Mouse (Mus musculus) G1E-ER4 (cell line): ENCODE measurements around the gene Tfpt. TPM values are rescaled to one million over a fixed set of nuclear protein-coding genes. Genes with fewer than 3 reads are reported as not detected.

Experiments
- GATA1 ChIP-seq: IDR thresholded peaks from one replicate; pipeline ENCODE4 v1.8.0; 2012; ENCODE audit warnings: low read length, inconsistent platforms
- polyA plus RNA-seq: library from polyadenylated mRNA; stranded (reverse); fragments of >175 nt; gene quantifications from 2 replicates; pipeline ENCODE4 v1.2.3, GENCODE M21; 2012

The Tfpt gene
- polyA plus RNA-seq, 1 experiment, result 88.2 TPM

GRCm38 (mm10) chr7:3643843-3644242 lies 14.1 kb upstream of the Tfpt start:
- no peak for TF ChIP-seq GATA1

GRCm38 (mm10) chr7:3643412-3643811 lies 13.7 kb upstream of the Tfpt start:
- TF ChIP-seq GATA1, result no peak

- TF ChIP-seq GATA1, result no peak
Observed at GRCm38 (mm10) chr7:3630478-3630815, 718 bp upstream of the Tfpt start.

- no peak for TF ChIP-seq GATA1
Observed at GRCm38 (mm10) chr7:3629030-3629429, 699 bp downstream of the Tfpt start.

- no peak for TF ChIP-seq GATA1
Observed at GRCm38 (mm10) chr7:3617242-3617995, 12.3 kb downstream of the Tfpt start, which contains the start of gene Ndufa3. Ndufa3 (plus strand) TSS chr7:3617373.

GRCm38 (mm10) chr7:3616389-3617241 lies 13.1 kb downstream of the Tfpt start:
- no peak for TF ChIP-seq GATA1

GRCm38 (mm10) chr7:3616057-3616388 lies 13.7 kb downstream of the Tfpt start, which contains the start of gene Oscar:
Oscar (minus strand) TSS chr7:3616157.
- no peak for TF ChIP-seq GATA1

- TF ChIP-seq GATA1, result no peak
Observed at GRCm38 (mm10) chr7:3614021-3614420, 15.7 kb downstream of the Tfpt start.

- no peak for TF ChIP-seq GATA1
Observed at GRCm38 (mm10) chr7:3611006-3611405, 18.7 kb downstream of the Tfpt start.

GRCm38 (mm10) chr7:3610437-3610836 lies 19.3 kb downstream of the Tfpt start:
- no peak for TF ChIP-seq GATA1

- TF ChIP-seq GATA1, result no peak
Observed at GRCm38 (mm10) chr7:3609082-3609481, 20.6 kb downstream of the Tfpt start.

GRCm38 (mm10) chr7:3608668-3609067 lies 21.1 kb downstream of the Tfpt start:
- TF ChIP-seq GATA1, result no peak

- no peak for TF ChIP-seq GATA1
Observed at GRCm38 (mm10) chr7:3607391-3607790, 22.3 kb downstream of the Tfpt start.

GRCm38 (mm10) chr7:3606798-3607197 lies 22.9 kb downstream of the Tfpt start:
- no peak for TF ChIP-seq GATA1

- TF ChIP-seq GATA1, result no peak
Observed at GRCm38 (mm10) chr7:3601119-3601518, 28.6 kb downstream of the Tfpt start.

- no peak for TF ChIP-seq GATA1
Observed at GRCm38 (mm10) chr7:3595146-3595545, 34.6 kb downstream of the Tfpt start.

GRCm38 (mm10) chr7:3594686-3595085 lies 35.0 kb downstream of the Tfpt start:
- TF ChIP-seq GATA1, result no peak
